Mouse (Mus musculus) ES-E14 (cell line): Measurements from ENCODE around the gene Slc10a7. TPM values are rescaled to one million over a fixed set of nuclear protein-coding genes. Genes with fewer than 3 reads are reported as not detected.

ENCODE experiments used
- DNase-seq: peaks from one replicate; pipeline ENCODE4 v3.0.0-alpha.2; 2013; ENCODE audit warnings: low read depth, low spot score
- H3K27ac ChIP-seq: 2 replicates; pipeline ENCODE4 v1.5.1; 2012; ENCODE audit warnings: low read depth, mild to moderate bottlenecking, low read length, moderate library complexity, mixed read lengths; ENCODE audit not compliant: poor library complexity, insufficient read depth, severe bottlenecking
- H3K36me3 ChIP-seq: 2 replicates; pipeline ENCODE4 v1.6.1; 2012; ENCODE audit warnings: mild to moderate bottlenecking, low read length, moderate library complexity, mixed read lengths; ENCODE audit not compliant: control insufficient read depth, poor library complexity, insufficient read depth, severe bottlenecking
- H3K4me1 ChIP-seq, 2 experiments: fragments of 150-350 bp in 1 of 2; sonication (generic) in 1 of 2; 2 replicates each; pipeline ENCODE4 v1.6.1; 2012; ENCODE audit warnings: low read length in 2 of 2, mild to moderate bottlenecking in 1 of 2, mixed read lengths in 1 of 2; ENCODE audit not compliant: control insufficient read depth in 2 of 2, insufficient read depth in 2 of 2, poor library complexity in 1 of 2
- H3K4me3 ChIP-seq, 2 experiments: fragments of 150-350 bp in 1 of 2; sonication (generic) in 1 of 2; 2 replicates each; pipeline ENCODE4 v1.5.1; 2012; ENCODE audit warnings: low read length in 2 of 2, low read depth in 1 of 2, mild to moderate bottlenecking in 1 of 2, mixed read lengths in 1 of 2; ENCODE audit not compliant: insufficient read depth in 1 of 2, poor library complexity in 1 of 2, severe bottlenecking in 1 of 2
- H3K9ac ChIP-seq: 2 replicates; pipeline ENCODE4 v1.6.1; 2012; ENCODE audit warnings: low read depth, mild to moderate bottlenecking, low read length, mixed read lengths; ENCODE audit not compliant: poor library complexity, insufficient read depth, severe bottlenecking
- H3K9me3 ChIP-seq: fragments of 150-350 bp; sonication (generic); 2 replicates; pipeline ENCODE4 v1.6.1; 2012; ENCODE audit warnings: low read depth, mild to moderate bottlenecking, low read length; ENCODE audit not compliant: control insufficient read depth, insufficient read depth
- CHD2 ChIP-seq: IDR thresholded peaks from 2 replicates; pipeline ENCODE4 v1.6.1; 2014; ENCODE audit warnings: mild to moderate bottlenecking, low read depth, low read length, inconsistent platforms
- HCFC1 ChIP-seq: IDR thresholded peaks from 2 replicates; pipeline ENCODE4 v1.6.1; 2012; ENCODE audit warnings: low read length, inconsistent platforms, borderline replicate concordance; ENCODE audit not compliant: insufficient read depth
- MAFK ChIP-seq: IDR thresholded peaks from 2 replicates; pipeline ENCODE4 v1.6.1; 2014; ENCODE audit warnings: mild to moderate bottlenecking, low read depth, low read length, inconsistent platforms; ENCODE audit not compliant: insufficient read depth
- ZC3H11A ChIP-seq: IDR thresholded peaks from 2 replicates; pipeline ENCODE4 v1.6.1; 2012; ENCODE audit warnings: low read depth, mild to moderate bottlenecking, inconsistent platforms, low read length, borderline replicate concordance
- ZNF384 ChIP-seq: IDR thresholded peaks from 2 replicates; pipeline ENCODE4 v1.6.1; 2012; ENCODE audit warnings: low read depth, low read length, inconsistent platforms
- in situ Hi-C, 2 experiments: fragments of 600-800 bp; cut with MboI; formaldehyde crosslinking; loops; one replicate each; pipeline ENCODE4 v1.15.1; 2025; ENCODE audit warnings: low sequenced_read_pairs in 2 of 2, inconsistent platforms in 1 of 2; ENCODE audit not compliant: unreplicated experiment in 2 of 2
- total RNA-seq: library from RNA; depleted of rRNA; stranded (reverse); fragments of 300-350 nt; gene quantifications from 2 replicates; pipeline ENCODE4 v1.2.3, GENCODE M21; 2012

The Slc10a7 gene
- total RNA-seq, 1 experiment = 30.5 TPM

- no peak overlapping the region for H3K4me3 ChIP-seq
- no peaks in the 10 kb centered on the region for H3K9me3 ChIP-seq
- no peak for DNase-seq
- peaks cover 4 to 8% of the 10 kb centered on the region in 2 experiments; a peak in 3 of 4 replicates for H3K4me1 ChIP-seq
- no peak overlapping the region for H3K9ac ChIP-seq
- no peak overlapping the region for H3K27ac ChIP-seq
- H3K36me3 ChIP-seq = peaks cover 7% of the 10 kb centered on the region; the same call in 1 of the 2 replicates
- in situ Hi-C loops = no loop called here
- TF ChIP-seq ZC3H11A (no peak), HCFC1 (no peak), ZNF384 (no peak), MAFK (no peak), CHD2 (no peak)
Measured at GRCm38 (mm10) chr8:78549971-78550751, 41.0 kb downstream of the Slc10a7 start.

- H3K4me1 ChIP-seq = peaks cover under 1 to 9% of the 10 kb centered on the region in 2 experiments
- no peak overlapping the region for H3K27ac ChIP-seq
Measured at GRCm38 (mm10) chr8:78550752-78551134, 41.6 kb downstream of the Slc10a7 start.

GRCm38 (mm10) chr8:78555817-78556216 is 46.7 kb downstream of the Slc10a7 start:
- H3K36me3 ChIP-seq = peaks cover 12% of the 10 kb centered on the region; the same call in 1 of the 2 replicates
- H3K9ac ChIP-seq = no peak overlapping the region
- TF ChIP-seq CHD2 (no peak), ZC3H11A (no peak), MAFK (no peak), HCFC1 (no peak), ZNF384 (no peak)
- no peak for DNase-seq
- H3K9me3 ChIP-seq = no peaks in the 10 kb centered on the region
- no peak overlapping the region; the same call in 1 of the 2 replicates for H3K27ac ChIP-seq
- in situ Hi-C loops = no loop called here
- no peak overlapping the region for H3K4me3 ChIP-seq
- peaks cover 3 to 11% of the 10 kb centered on the region in 2 experiments; a peak in 3 of 4 replicates for H3K4me1 ChIP-seq

More at GRCm38 (mm10) chr8:78550752-78551134, 41.6 kb downstream of the Slc10a7 start:
- TF ChIP-seq ZC3H11A = no peak
- no peak for TF ChIP-seq ZNF384
- no peak for TF ChIP-seq MAFK
- TF ChIP-seq HCFC1 = no peak
- no peak for TF ChIP-seq CHD2
- no peak for DNase-seq
- peaks cover 7% of the 10 kb centered on the region; the same call in 1 of the 2 replicates for H3K36me3 ChIP-seq
- in situ Hi-C loops = no loop called here
- H3K9ac ChIP-seq = no peak overlapping the region
- H3K4me3 ChIP-seq = no peak overlapping the region
- H3K9me3 ChIP-seq = no peaks in the 10 kb centered on the region

GRCm38 (mm10) chr8:78556773-78557434 is 47.8 kb downstream of the Slc10a7 start:
- in situ Hi-C loops = no loop called here
- DNase-seq = peak; percentile 42
- peaks cover 12% of the 10 kb centered on the region; the same call in 1 of the 2 replicates for H3K36me3 ChIP-seq
- H3K4me1 ChIP-seq = peaks cover 3 to 11% of the 10 kb centered on the region in 2 experiments; a peak in 3 of 4 replicates
- peak overlapping the region in 1 of 2 experiments; percentile 6; a peak in 2 of 4 replicates for H3K4me3 ChIP-seq
- H3K9ac ChIP-seq = no peak overlapping the region
- TF ChIP-seq ZNF384 = no peak
- TF ChIP-seq ZC3H11A = no peak
- TF ChIP-seq CHD2 = no peak
- no peak for TF ChIP-seq MAFK
- TF ChIP-seq HCFC1 = no peak
- peak overlapping the region; percentile 88; the same call in 1 of the 2 replicates for H3K27ac ChIP-seq
- no peaks in the 10 kb centered on the region for H3K9me3 ChIP-seq
